Mouse (Mus musculus): ENCODE data around the gene Theg. TPM values are rescaled to one million over a fixed set of nuclear protein-coding genes. Genes with fewer than 3 reads are reported as not detected.

Gene Theg
- polyA plus RNA-seq, 1 experiment from 2014 or later: not detected

DNA sequence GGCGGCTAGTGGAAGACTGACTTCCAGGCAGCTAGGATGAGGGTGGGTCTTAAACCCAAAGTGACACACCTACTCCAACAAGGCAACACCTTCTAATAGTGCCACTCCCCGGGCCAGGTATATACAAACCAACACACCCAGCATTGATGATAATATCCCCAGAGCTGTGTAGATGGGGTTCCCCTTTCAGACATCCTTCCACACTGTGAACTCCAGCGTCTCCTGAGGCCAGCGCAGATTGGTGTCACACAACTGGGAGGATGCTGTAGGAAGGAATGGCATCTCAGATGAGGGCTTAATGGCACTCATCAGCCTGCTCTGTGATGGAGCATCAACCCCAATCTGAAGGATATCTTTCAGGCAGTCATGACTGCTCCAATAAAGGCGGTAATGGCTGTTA lies 29.6 kb downstream of the Theg start:
- Histone ChIP-seq H3K9ac (ENCODE audit: low read length) (no peak overlapping the region), H3K4me2 (ENCODE audit: low read length) (no peak overlapping the region), H3K27me3 (replicated peaks; ENCODE audit: control insufficient read depth, insufficient read depth, low read length) (no peaks in the 10 kb centered on the region), H3K4me3 (ENCODE audit: low read depth, low read length) (no peak overlapping the region), H3K4me1 (replicated peaks; ENCODE audit: control insufficient read depth, insufficient read depth, low read length) (peaks cover 18% of the 10 kb centered on the region), H3K27ac (ENCODE audit: low read depth) (no peak overlapping the region), H3K9me3 (ENCODE audit: control insufficient read depth, low read length) (no peaks in the 10 kb centered on the region), H3K36me3 (ENCODE audit: control insufficient read depth, insufficient read depth, low read length) (no peaks in the 10 kb centered on the region)
- no peak for DNase-seq (ENCODE audit: low spot score)
- ATAC-seq (replicated peaks; ENCODE audit: low FRiP score, low TSS enrichment, low read depth): no peak
- 96% methylated on average over 5 of the region's 5 CpGs for WGBS

- H3K4me3 ChIP-seq (ENCODE audit: low read depth, low read length): no peak overlapping the region
- DNase-seq (ENCODE audit: low spot score) (no peak), ATAC-seq (replicated peaks; ENCODE audit: low FRiP score, low TSS enrichment, low read depth) (no peak)
- H3K9ac ChIP-seq (ENCODE audit: low read length): no peak overlapping the region
- H3K9me3 ChIP-seq (ENCODE audit: control insufficient read depth, low read length): no peaks in the 10 kb centered on the region
- no peak overlapping the region for H3K27ac ChIP-seq (ENCODE audit: low read depth)
- H3K4me1 ChIP-seq (replicated peaks; ENCODE audit: control insufficient read depth, insufficient read depth, low read length): peaks cover 20% of the 10 kb centered on the region
- no peaks in the 10 kb centered on the region for H3K27me3 ChIP-seq (replicated peaks; ENCODE audit: control insufficient read depth, insufficient read depth, low read length)
- H3K4me2 ChIP-seq (ENCODE audit: low read length): no peak overlapping the region
- no peaks in the 10 kb centered on the region for H3K36me3 ChIP-seq (ENCODE audit: control insufficient read depth, insufficient read depth, low read length)
- WGBS: 87% methylated on average over 5 of the region's 5 CpGs
Measured at GRCm38 (mm10) chr10:79556951-79557350, 30.2 kb downstream of the Theg start.

DNA sequence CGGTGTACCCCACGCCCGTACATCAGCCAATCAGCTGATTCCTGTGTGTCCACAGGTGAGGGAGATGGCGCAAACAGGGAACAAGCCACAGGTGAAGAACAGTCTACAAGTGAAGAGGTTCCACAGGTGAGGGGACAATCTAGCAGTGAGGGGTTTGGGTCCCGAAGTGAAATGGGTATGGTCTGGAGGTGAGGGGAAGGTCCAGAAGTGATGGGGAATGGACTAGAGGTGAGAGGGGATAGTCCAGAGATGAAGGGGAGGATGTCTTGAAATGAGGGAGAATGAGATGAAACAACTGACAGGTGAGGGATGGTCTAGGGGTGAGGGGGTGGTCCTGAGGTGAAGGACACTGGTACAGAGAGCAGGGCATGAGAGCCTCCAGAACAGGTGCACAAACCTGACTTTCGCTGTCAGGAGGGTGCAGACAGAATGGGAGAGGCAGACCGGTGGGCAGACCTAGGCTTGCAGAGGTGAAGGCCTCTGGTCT lies 31.9 kb downstream of the Theg start:
- H3K27ac ChIP-seq (ENCODE audit: low read depth): 0 out of 2 replicates have a peak overlapping the region, but pooled peaks have one; percentile 33

DNA sequence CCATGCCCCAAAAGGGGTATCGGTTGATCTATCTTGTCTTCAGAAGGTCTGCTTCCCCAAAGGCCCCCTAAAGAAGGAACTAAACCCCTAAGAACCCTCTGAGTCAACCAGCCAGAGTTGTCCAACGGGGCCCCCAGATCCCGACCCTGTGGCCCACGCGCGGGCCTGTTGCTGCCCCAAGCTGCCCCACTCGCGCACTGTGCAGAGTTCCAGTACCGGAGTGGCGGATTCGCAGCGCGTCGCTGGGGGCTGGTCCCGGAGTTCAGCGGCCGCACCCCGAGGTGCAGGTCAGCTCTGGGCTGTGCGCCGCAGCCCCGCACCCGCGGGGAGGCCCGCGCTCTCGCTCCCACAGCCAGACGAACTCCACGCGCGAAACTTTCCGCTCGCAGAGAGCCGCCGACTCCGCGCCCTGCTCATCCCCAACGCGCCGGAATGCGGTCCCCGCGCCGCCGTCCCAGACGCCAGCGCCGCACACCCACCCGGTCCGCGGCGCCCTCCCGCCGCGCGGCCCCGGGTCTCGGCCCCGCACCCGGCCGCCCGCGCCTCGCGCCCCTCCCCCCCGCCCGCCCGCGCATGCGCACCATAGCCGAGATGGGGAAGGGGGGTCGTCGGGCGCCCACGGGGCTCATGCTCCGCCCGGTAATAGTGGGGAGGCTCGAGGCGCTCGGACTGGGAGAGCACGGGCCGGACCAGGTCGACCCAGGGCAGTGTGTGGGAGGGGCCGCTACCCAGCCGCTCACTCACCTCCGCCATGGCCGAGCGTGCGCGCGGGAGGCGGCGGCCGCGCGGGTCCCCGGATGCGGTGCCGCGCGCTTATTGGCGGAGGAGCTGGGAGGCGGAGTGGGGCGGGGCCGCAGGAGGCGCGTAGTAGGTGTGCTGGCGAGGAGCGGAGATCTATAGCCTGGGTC lies 32.5 kb downstream of the Theg start, which contains the start of gene Mier2:
Gene Mier2 (minus strand): TSS at position 870 of the 908 bp plus-strand sequence.
- under 1% methylated on average over 97 of the region's 108 CpGs for WGBS
- Histone ChIP-seq H3K27me3 (replicated peaks; ENCODE audit: control insufficient read depth, insufficient read depth, low read length) (no peaks in the 10 kb centered on the region), H3K4me2 (ENCODE audit: low read length) (peak within 1 kb of the TSS; percentile 83), H3K4me3 (ENCODE audit: low read depth, low read length) (peak within 1 kb of the TSS; percentile 96), H3K9me3 (ENCODE audit: control insufficient read depth, low read length) (no peaks in the 10 kb centered on the region), H3K9ac (ENCODE audit: low read length) (peak within 1 kb of the TSS; percentile 95), H3K4me1 (replicated peaks; ENCODE audit: control insufficient read depth, insufficient read depth, low read length) (peaks cover 20% of the 10 kb centered on the region), H3K36me3 (ENCODE audit: control insufficient read depth, insufficient read depth, low read length) (peaks cover 9% of the 10 kb centered on the region), H3K27ac (ENCODE audit: low read depth) (0 out of 2 replicates have a peak within 1 kb of the TSS, but pooled peaks have one; percentile 33)
- ATAC-seq (replicated peaks; ENCODE audit: low FRiP score, low TSS enrichment, low read depth): peak; percentile 89
- peak; percentile 90 for DNase-seq (ENCODE audit: low spot score)

More for the DNA sequence above, 31.9 kb downstream of the Theg start:
- DNase-seq (ENCODE audit: low spot score): no peak
- Histone ChIP-seq H3K4me3 (ENCODE audit: low read depth, low read length) (peak overlapping the region; percentile 96), H3K36me3 (ENCODE audit: control insufficient read depth, insufficient read depth, low read length) (peaks cover 2% of the 10 kb centered on the region; the same call in 1 of the 2 replicates), H3K27me3 (replicated peaks; ENCODE audit: control insufficient read depth, insufficient read depth, low read length) (no peaks in the 10 kb centered on the region), H3K9me3 (ENCODE audit: control insufficient read depth, low read length) (no peaks in the 10 kb centered on the region), H3K4me2 (ENCODE audit: low read length) (peak overlapping the region; percentile 83), H3K4me1 (replicated peaks; ENCODE audit: control insufficient read depth, insufficient read depth, low read length) (peaks cover 20% of the 10 kb centered on the region), H3K9ac (ENCODE audit: low read length) (peak overlapping the region; percentile 95)
- ATAC-seq (replicated peaks; ENCODE audit: low FRiP score, low TSS enrichment, low read depth): no peak; the same call in 1 of the 2 replicates
- WGBS: 25% methylated on average over 7 of the region's 7 CpGs

- Histone ChIP-seq H3K4me1 (replicated peaks; ENCODE audit: control insufficient read depth, insufficient read depth, low read length) (peaks cover 20% of the 10 kb centered on the region), H3K27me3 (replicated peaks; ENCODE audit: control insufficient read depth, insufficient read depth, low read length) (no peaks in the 10 kb centered on the region), H3K9ac (ENCODE audit: low read length) (peak overlapping the region; percentile 95), H3K9me3 (ENCODE audit: control insufficient read depth, low read length) (no peaks in the 10 kb centered on the region), H3K27ac (ENCODE audit: low read depth) (no peak overlapping the region), H3K4me2 (ENCODE audit: low read length) (peak overlapping the region; percentile 83), H3K4me3 (ENCODE audit: low read depth, low read length) (peak overlapping the region; percentile 96), H3K36me3 (ENCODE audit: control insufficient read depth, insufficient read depth, low read length) (peaks cover 18% of the 10 kb centered on the region)
- DNase-seq (ENCODE audit: low spot score): peak; percentile 62
- ATAC-seq (replicated peaks; ENCODE audit: low FRiP score, low TSS enrichment, low read depth): no peak
- 29% methylated on average over 10 of the region's 10 CpGs for WGBS
Measured at GRCm38 (mm10) chr10:79553691-79554090, 33.4 kb downstream of the Theg start.

GRCm38 (mm10) chr10:79553176-79553575 lies 34.0 kb downstream of the Theg start:
- Histone ChIP-seq H3K9me3 (ENCODE audit: control insufficient read depth, low read length) (no peaks in the 10 kb centered on the region), H3K4me1 (replicated peaks; ENCODE audit: control insufficient read depth, insufficient read depth, low read length) (peaks cover 20% of the 10 kb centered on the region), H3K9ac (ENCODE audit: low read length) (no peak overlapping the region), H3K4me3 (ENCODE audit: low read depth, low read length) (no peak overlapping the region; the same call in 1 of the 2 replicates), H3K27ac (ENCODE audit: low read depth) (no peak overlapping the region), H3K36me3 (ENCODE audit: control insufficient read depth, insufficient read depth, low read length) (peaks cover 23% of the 10 kb centered on the region), H3K4me2 (ENCODE audit: low read length) (peak overlapping the region; percentile 83), H3K27me3 (replicated peaks; ENCODE audit: control insufficient read depth, insufficient read depth, low read length) (no peaks in the 10 kb centered on the region)
- ATAC-seq (replicated peaks; ENCODE audit: low FRiP score, low TSS enrichment, low read depth): no peak
- no peak for DNase-seq (ENCODE audit: low spot score)
- WGBS: 90% methylated on average over 6 of the region's 6 CpGs

- peaks cover 20% of the 10 kb centered on the region for H3K4me1 ChIP-seq (replicated peaks; ENCODE audit: control insufficient read depth, insufficient read depth, low read length)
- H3K4me3 ChIP-seq (ENCODE audit: low read depth, low read length): no peak overlapping the region
- ATAC-seq (replicated peaks; ENCODE audit: low FRiP score, low TSS enrichment, low read depth) (no peak), DNase-seq (ENCODE audit: low spot score) (no peak)
- H3K36me3 ChIP-seq (ENCODE audit: control insufficient read depth, insufficient read depth, low read length): peaks cover 29% of the 10 kb centered on the region
- no peak overlapping the region for H3K9ac ChIP-seq (ENCODE audit: low read length)
- 80% methylated on average over 8 of the region's 8 CpGs for WGBS
- no peak overlapping the region for H3K27ac ChIP-seq (ENCODE audit: low read depth)
- no peak overlapping the region for H3K4me2 ChIP-seq (ENCODE audit: low read length)
- H3K9me3 ChIP-seq (ENCODE audit: control insufficient read depth, low read length): no peaks in the 10 kb centered on the region
- no peaks in the 10 kb centered on the region for H3K27me3 ChIP-seq (replicated peaks; ENCODE audit: control insufficient read depth, insufficient read depth, low read length)
Measured at GRCm38 (mm10) chr10:79552531-79552930, 34.6 kb downstream of the Theg start.

DNA sequence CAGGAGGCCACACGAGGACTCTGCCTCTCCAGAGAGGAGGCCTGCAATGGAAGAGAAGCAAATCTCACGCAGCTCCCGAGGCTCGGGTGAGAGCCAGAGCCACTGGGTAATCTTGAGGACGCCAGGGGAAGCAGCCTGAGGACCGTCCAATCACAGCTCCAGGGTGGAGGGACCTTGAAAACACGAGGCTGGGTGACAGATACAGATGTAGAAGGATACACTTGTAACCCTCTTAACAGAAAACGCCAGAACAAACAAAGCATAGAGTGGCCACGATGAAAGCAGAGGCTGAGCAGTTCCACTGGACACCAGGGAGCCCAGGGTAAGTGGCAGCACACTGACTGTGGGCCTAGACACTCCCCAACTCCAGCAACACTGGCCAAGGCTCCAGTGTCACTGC lies 36.8 kb downstream of the Theg start:
- Histone ChIP-seq H3K9me3 (ENCODE audit: control insufficient read depth, low read length) (no peaks in the 10 kb centered on the region), H3K4me1 (replicated peaks; ENCODE audit: control insufficient read depth, insufficient read depth, low read length) (peaks cover 20% of the 10 kb centered on the region), H3K4me3 (ENCODE audit: low read depth, low read length) (no peak overlapping the region), H3K9ac (ENCODE audit: low read length) (no peak overlapping the region), H3K27ac (ENCODE audit: low read depth) (no peak overlapping the region), H3K4me2 (ENCODE audit: low read length) (no peak overlapping the region), H3K27me3 (replicated peaks; ENCODE audit: control insufficient read depth, insufficient read depth, low read length) (no peaks in the 10 kb centered on the region), H3K36me3 (ENCODE audit: control insufficient read depth, insufficient read depth, low read length) (peaks cover 50% of the 10 kb centered on the region)
- ATAC-seq (replicated peaks; ENCODE audit: low FRiP score, low TSS enrichment, low read depth) (no peak), DNase-seq (ENCODE audit: low spot score) (no peak)
- 79% methylated on average over 9 of the region's 9 CpGs for WGBS
